Mouse (Mus musculus) stomach, embryonic 16.5 days (tissue): ENCODE results near the gene Gm11214. TPM values are rescaled to one million over a fixed set of nuclear protein-coding genes. Genes with fewer than 3 reads are reported as not detected.

Experiments used
- ATAC-seq: fragments of 200-750 bp; cut with Nextera tagmentation; 2 replicates; pipeline ENCODE4 v1.8.0; 2017; ENCODE audit warnings: moderate number of reproducible peaks, moderate TSS enrichment; ENCODE audit not compliant: insufficient read depth, low FRiP score
- H3K27ac ChIP-seq: fragments of 300-500 bp; sonication (generic); 2 replicates; pipeline ENCODE4 v1.5.1; 2014; ENCODE audit warnings: low read length
- H3K27me3 ChIP-seq: fragments of 300-500 bp; sonication (generic); 2 replicates; pipeline ENCODE4 v1.6.1; 2014; ENCODE audit warnings: low read length, control low read depth, mixed read lengths; ENCODE audit not compliant: control insufficient read depth, insufficient read depth
- H3K36me3 ChIP-seq: fragments of 300-500 bp; sonication (generic); 2 replicates; pipeline ENCODE4 v1.6.1; 2014; ENCODE audit warnings: low read length; ENCODE audit not compliant: control insufficient read depth, insufficient read depth
- H3K4me1 ChIP-seq: fragments of 300-500 bp; sonication (generic); 2 replicates; pipeline ENCODE4 v1.6.1; 2014; ENCODE audit warnings: low read length, control low read depth, mixed read lengths; ENCODE audit not compliant: control insufficient read depth, insufficient read depth
- H3K4me2 ChIP-seq: fragments of 300-500 bp; sonication (generic); 2 replicates; pipeline ENCODE4 v1.6.1; 2014; ENCODE audit warnings: low read depth, low read length, mixed read lengths
- H3K4me3 ChIP-seq: fragments of 300-500 bp; sonication (generic); replicated peaks from 2 replicates; pipeline ENCODE4 v1.5.1; 2014; ENCODE audit warnings: mild to moderate bottlenecking, low read length
- H3K9ac ChIP-seq: fragments of 300-500 bp; sonication (generic); 2 replicates; pipeline ENCODE4 v1.6.1; 2014; ENCODE audit warnings: low read length
- H3K9me3 ChIP-seq: fragments of 300-500 bp; sonication (generic); replicated peaks from 2 replicates; pipeline ENCODE4 v1.6.1; 2016; ENCODE audit warnings: low read length, control low read depth; ENCODE audit not compliant: control insufficient read depth
- WGBS: fragments of 180-500 bp; shearing (Covaris S2); extraction: QIAGEN DNeasy Blood & Tissue Kit; methylation state at CpG from one replicate; pipeline ENCODE4 v1.1.7; 2014; 5-methylcytosine and 5-hydroxymethylcytosine counted together
- polyA plus RNA-seq: library from polyadenylated mRNA; unstranded; fragments of >200 nt; fragmentation: Nextera tagmentation; extraction: Ambion mirVana; gene quantifications from 2 replicates; pipeline ENCODE4 v1.2.1, GENCODE M21; 2015

The Gm11214 gene
- not detected in 2 replicates for polyA plus RNA-seq

DNA sequence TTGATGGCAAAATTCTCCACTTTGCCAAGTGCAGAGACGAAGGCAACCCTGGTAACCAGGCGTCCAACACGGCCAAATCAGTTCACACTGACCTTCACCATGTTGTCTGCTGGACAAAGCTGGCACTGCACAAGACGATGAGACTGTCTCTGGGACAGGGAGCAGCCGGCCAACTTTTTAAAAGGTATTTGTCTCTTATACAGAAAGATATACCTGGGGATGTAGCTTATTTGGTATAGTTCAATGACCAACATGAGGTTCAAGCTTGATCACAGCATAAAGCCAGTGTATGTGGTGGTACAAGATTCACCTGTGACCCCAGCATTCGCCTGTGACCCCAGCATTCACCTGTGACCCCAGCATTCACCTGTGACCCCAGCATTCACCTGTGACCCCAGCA is at the start of gene Gm11214:
Gm11214 (minus strand) TSS at position 101 of the 400 bp plus-strand sequence.
- H3K27me3 ChIP-seq: no peaks in the 10 kb centered on the region
- no peaks in the 10 kb centered on the region for H3K9me3 ChIP-seq
- H3K4me1 ChIP-seq: no peaks in the 10 kb centered on the region
- H3K4me3 ChIP-seq: no peak within 1 kb of the TSS
- no peak within 1 kb of the TSS for H3K4me2 ChIP-seq
- no peak for ATAC-seq
- H3K9ac ChIP-seq: no peak within 1 kb of the TSS
- 88% methylated on average over 6 of the region's 6 CpGs for WGBS
- no peak within 1 kb of the TSS for H3K27ac ChIP-seq
- no peaks in the 10 kb centered on the region for H3K36me3 ChIP-seq

DNA sequence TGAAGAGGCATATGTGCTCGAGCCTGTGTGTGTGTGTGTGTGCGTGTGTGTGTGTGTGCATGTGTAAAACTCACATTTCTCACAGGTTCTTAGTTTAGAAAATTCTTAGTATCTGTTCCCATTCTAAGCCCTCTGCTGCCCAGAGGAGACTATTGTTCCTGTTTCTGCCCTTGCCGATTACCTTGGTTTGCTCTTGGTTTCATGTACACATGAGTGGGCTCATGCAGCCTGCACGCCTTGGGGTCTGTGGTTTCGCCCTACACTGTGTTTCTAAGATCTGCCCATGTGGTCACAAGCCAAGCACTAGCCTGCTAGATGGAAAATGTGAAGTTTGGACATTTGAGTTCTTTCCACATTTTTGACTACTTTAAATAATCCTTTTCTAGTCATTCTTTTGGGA is 48.7 kb upstream of the Gm11214 start:
- Histone ChIP-seq H3K4me2 (no peak overlapping the region), H3K9ac (no peak overlapping the region), H3K4me3 (no peak overlapping the region), H3K27ac (no peak overlapping the region), H3K9me3 (no peaks in the 10 kb centered on the region), H3K36me3 (no peaks in the 10 kb centered on the region), H3K4me1 (no peaks in the 10 kb centered on the region), H3K27me3 (0 out of 2 replicates have a peak, but pooled peaks cover 4% of the 10 kb centered on the region)
- WGBS: 88% methylated on average over 5 of the region's 5 CpGs
- no peak for ATAC-seq

- H3K4me1 ChIP-seq: no peaks in the 10 kb centered on the region
- no peak overlapping the region for H3K27ac ChIP-seq
- WGBS: 80% methylated on average over 8 of the region's 8 CpGs
- ATAC-seq: no peak
- H3K9ac ChIP-seq: no peak overlapping the region
- no peaks in the 10 kb centered on the region for H3K36me3 ChIP-seq
- no peak overlapping the region for H3K4me3 ChIP-seq
- no peaks in the 10 kb centered on the region for H3K9me3 ChIP-seq
- H3K4me2 ChIP-seq: no peak overlapping the region
- H3K27me3 ChIP-seq: 0 out of 2 replicates have a peak, but pooled peaks cover 4% of the 10 kb centered on the region
Observed at GRCm38 (mm10) chr4:63710431-63711220, 47.4 kb upstream of the Gm11214 start.

GRCm38 (mm10) chr4:63706279-63706971 is 43.2 kb upstream of the Gm11214 start:
- Histone ChIP-seq H3K27ac (no peak overlapping the region), H3K27me3 (no peaks in the 10 kb centered on the region; the same call in 1 of the 2 replicates), H3K4me2 (no peak overlapping the region), H3K9me3 (no peaks in the 10 kb centered on the region), H3K4me1 (no peaks in the 10 kb centered on the region), H3K4me3 (no peak overlapping the region), H3K36me3 (no peaks in the 10 kb centered on the region), H3K9ac (no peak overlapping the region)
- 82% methylated on average over 1 of the region's 1 CpGs for WGBS
- ATAC-seq: no peak

DNA sequence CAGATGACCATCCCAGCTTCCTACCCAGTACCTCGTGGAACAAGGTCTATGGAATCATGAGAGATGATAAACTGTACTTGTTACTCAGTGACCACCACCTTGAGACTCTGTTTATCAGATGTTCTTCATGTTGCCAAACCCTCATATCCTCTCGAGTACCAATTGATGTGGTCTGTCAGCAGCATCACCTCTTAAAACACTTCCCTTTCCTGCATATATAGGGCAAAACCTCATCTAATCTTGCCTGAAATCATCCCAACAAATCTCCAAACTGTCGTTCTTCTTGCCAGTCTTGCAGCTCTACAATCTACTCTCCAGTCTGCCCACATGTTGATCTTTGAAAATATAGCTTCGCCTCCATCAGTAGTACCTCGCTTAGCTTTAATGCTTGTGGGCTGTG is 41.1 kb upstream of the Gm11214 start:
- no peaks in the 10 kb centered on the region; the same call in 1 of the 2 replicates for H3K27me3 ChIP-seq
- no peak for ATAC-seq
- H3K9me3 ChIP-seq: no peaks in the 10 kb centered on the region
- 71% methylated on average over 5 of the region's 5 CpGs for WGBS
- no peak overlapping the region for H3K4me2 ChIP-seq
- no peak overlapping the region for H3K27ac ChIP-seq
- no peak overlapping the region for H3K9ac ChIP-seq
- H3K4me3 ChIP-seq: no peak overlapping the region
- H3K36me3 ChIP-seq: no peaks in the 10 kb centered on the region
- H3K4me1 ChIP-seq: no peaks in the 10 kb centered on the region

GRCm38 (mm10) chr4:63703686-63704085 is 40.5 kb upstream of the Gm11214 start:
- Histone ChIP-seq H3K9ac (no peak overlapping the region), H3K27ac (no peak overlapping the region), H3K4me1 (no peaks in the 10 kb centered on the region), H3K4me2 (no peak overlapping the region), H3K9me3 (no peaks in the 10 kb centered on the region), H3K36me3 (no peaks in the 10 kb centered on the region), H3K4me3 (no peak overlapping the region), H3K27me3 (no peaks in the 10 kb centered on the region; the same call in 1 of the 2 replicates)
- WGBS: 87% methylated on average over 2 of the region's 2 CpGs
- ATAC-seq: no peak

DNA sequence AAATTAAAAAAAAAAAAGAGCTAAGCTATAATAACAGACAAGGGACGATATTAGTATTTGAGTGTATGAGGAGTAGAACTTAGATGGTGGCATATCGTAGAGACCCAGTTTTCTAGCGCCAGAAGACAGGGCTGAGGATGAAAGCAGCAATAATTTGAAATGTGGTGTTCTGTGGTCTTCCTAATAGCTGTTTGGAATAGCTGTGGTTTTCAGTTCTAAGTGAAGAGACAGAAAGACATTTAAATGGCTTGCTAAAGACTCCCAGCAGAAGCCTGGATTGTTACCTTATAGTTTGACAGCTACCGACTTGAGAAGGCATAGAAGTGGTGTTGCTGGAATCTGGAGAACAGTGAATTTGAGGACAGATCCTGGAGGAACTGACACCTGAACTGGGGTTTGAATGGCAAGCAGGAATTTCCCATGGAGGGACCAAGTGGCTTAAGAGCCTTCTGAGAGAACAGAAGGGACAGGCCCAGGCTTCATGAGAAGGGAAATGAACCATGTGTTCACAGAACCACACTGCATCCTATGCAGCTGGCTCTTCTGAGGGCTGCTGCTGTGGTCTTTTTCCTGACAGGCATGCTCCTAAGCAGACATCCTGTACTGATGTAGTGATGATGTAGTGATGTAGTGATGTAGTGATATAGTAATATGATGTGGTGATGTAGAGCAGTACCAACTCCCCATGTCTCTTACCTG is 39.0 kb upstream of the Gm11214 start:
- 89% methylated on average over 4 of the region's 4 CpGs for WGBS
- Histone ChIP-seq H3K4me3 (no peak overlapping the region), H3K36me3 (no peaks in the 10 kb centered on the region), H3K27me3 (no peaks in the 10 kb centered on the region; the same call in 1 of the 2 replicates), H3K27ac (no peak overlapping the region), H3K4me1 (no peaks in the 10 kb centered on the region), H3K9me3 (no peaks in the 10 kb centered on the region), H3K4me2 (no peak overlapping the region), H3K9ac (no peak overlapping the region)
- no peak for ATAC-seq

DNA sequence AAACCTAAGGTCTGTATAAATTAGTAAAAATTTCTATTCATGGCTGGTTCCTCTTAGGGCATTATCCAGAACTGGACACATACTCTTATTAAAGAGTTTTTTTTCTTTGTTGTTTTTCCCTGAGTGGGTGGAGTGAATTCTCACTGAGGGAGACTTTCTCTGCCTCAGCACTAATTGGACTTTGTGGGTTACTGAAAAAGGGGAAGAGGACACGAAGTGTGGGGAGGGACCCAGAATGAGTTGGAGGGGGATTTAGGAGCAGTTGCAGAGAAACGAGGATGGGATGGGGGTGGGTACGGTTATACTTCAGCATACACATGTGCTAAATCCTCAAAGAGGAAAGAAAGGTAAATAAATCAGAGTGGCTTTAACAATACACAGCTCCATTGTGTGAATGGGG is 36.6 kb upstream of the Gm11214 start:
- ATAC-seq: no peak
- no peak overlapping the region for H3K4me3 ChIP-seq
- H3K9ac ChIP-seq: no peak overlapping the region
- no peaks in the 10 kb centered on the region for H3K4me1 ChIP-seq
- H3K4me2 ChIP-seq: no peak overlapping the region
- no peak overlapping the region for H3K27ac ChIP-seq
- no peaks in the 10 kb centered on the region for H3K9me3 ChIP-seq
- no peaks in the 10 kb centered on the region for H3K36me3 ChIP-seq
- 38% methylated on average over 3 of the region's 3 CpGs for WGBS
- no peaks in the 10 kb centered on the region; the same call in 1 of the 2 replicates for H3K27me3 ChIP-seq

GRCm38 (mm10) chr4:63696921-63697320 is 33.7 kb upstream of the Gm11214 start:
- no peak overlapping the region for H3K4me2 ChIP-seq
- no peak overlapping the region for H3K9ac ChIP-seq
- H3K27me3 ChIP-seq: no peaks in the 10 kb centered on the region
- H3K36me3 ChIP-seq: no peaks in the 10 kb centered on the region
- 86% methylated on average over 4 of the region's 4 CpGs for WGBS
- H3K27ac ChIP-seq: no peak overlapping the region
- no peak for ATAC-seq
- no peak overlapping the region for H3K4me3 ChIP-seq
- H3K4me1 ChIP-seq: no peaks in the 10 kb centered on the region
- no peaks in the 10 kb centered on the region for H3K9me3 ChIP-seq
